Mouse (Mus musculus) embryonic fibroblast, embryonic 13.5 days (primary cell): ENCODE measurements at regions not wholly inside any gene's neighbourhood (a gene's known extent, or its start where the extent isn't known, plus 50 kb on each side); places are given as distances from the start of the nearest gene placed in this dataset.
A peak's percentile ranks its signal among the peaks of the same experiment; 100 is the strongest.

Experiments used
- H3K27ac ChIP-seq: 2 replicates; pipeline ENCODE4 v1.5.1; 2012; ENCODE audit warnings: low read length, control low read depth, inconsistent platforms; ENCODE audit not compliant: insufficient read depth
- H3K4me1 ChIP-seq: 2 replicates; pipeline ENCODE4 v1.6.1; 2011; ENCODE audit warnings: low read length; ENCODE audit not compliant: control insufficient read depth, insufficient read depth
- H3K4me3 ChIP-seq: 2 replicates; pipeline ENCODE4 v1.5.1; 2011; ENCODE audit warnings: mild to moderate bottlenecking, control low read depth, low read length; ENCODE audit not compliant: insufficient read depth
- CTCF ChIP-seq: IDR thresholded peaks from 2 replicates; pipeline ENCODE4 v1.5.1; 2011; ENCODE audit warnings: mild to moderate bottlenecking, control low read depth, low read length, moderate library complexity, borderline replicate concordance; ENCODE audit not compliant: insufficient read depth
- POLR2A ChIP-seq: IDR thresholded peaks from 2 replicates; pipeline ENCODE4 v1.6.1; 2011; ENCODE audit warnings: low read depth, mild to moderate bottlenecking, control low read depth, low read length, moderate library complexity

GRCm38 (mm10) chr16:95057596-95057995, 60.1 kb upstream of the Kcnj6 start:
- no peaks in the 10 kb centered on the region for H3K4me1 ChIP-seq
- TF ChIP-seq POLR2A (no peak), CTCF (no peak)
- no peak overlapping the region for H3K4me3 ChIP-seq
- no peak overlapping the region for H3K27ac ChIP-seq

- no peak overlapping the region for H3K27ac ChIP-seq
- TF ChIP-seq POLR2A (no peak), CTCF (no peak)
- no peak overlapping the region for H3K4me3 ChIP-seq
- H3K4me1 ChIP-seq: no peaks in the 10 kb centered on the region
Measured at GRCm38 (mm10) chr16:95064423-95064822, 66.9 kb upstream of the Kcnj6 start.

- TF ChIP-seq POLR2A (no peak), CTCF (no peak)
- Histone ChIP-seq H3K27ac (no peak overlapping the region), H3K4me3 (no peak overlapping the region), H3K4me1 (no peaks in the 10 kb centered on the region)
Measured at GRCm38 (mm10) chr16:95066687-95067086, 69.2 kb upstream of the Kcnj6 start.

- Histone ChIP-seq H3K4me3 (no peak overlapping the region), H3K4me1 (no peaks in the 10 kb centered on the region), H3K27ac (no peak overlapping the region)
- TF ChIP-seq POLR2A (no peak), CTCF (no peak)
Measured at GRCm38 (mm10) chr16:95092471-95093221, 95.1 kb upstream of the Kcnj6 start.

- Histone ChIP-seq H3K4me1 (no peaks in the 10 kb centered on the region), H3K4me3 (no peak overlapping the region), H3K27ac (no peak overlapping the region)
- TF ChIP-seq POLR2A (no peak), CTCF (peak; percentile 19; the same call in 1 of the 2 replicates)
Measured at GRCm38 (mm10) chr16:95093753-95094152, 96.3 kb upstream of the Kcnj6 start.

- TF ChIP-seq CTCF (no peak), POLR2A (no peak)
- no peak overlapping the region for H3K4me3 ChIP-seq
- H3K4me1 ChIP-seq: no peaks in the 10 kb centered on the region
- no peak overlapping the region for H3K27ac ChIP-seq
Measured at GRCm38 (mm10) chr16:95100954-95101353, 103.5 kb upstream of the Kcnj6 start.

- Histone ChIP-seq H3K27ac (no peak overlapping the region), H3K4me3 (no peak overlapping the region), H3K4me1 (no peaks in the 10 kb centered on the region)
- no peak for TF ChIP-seq POLR2A
- no peak for TF ChIP-seq CTCF
Measured at GRCm38 (mm10) chr16:95117531-95117930, 120.0 kb upstream of the Kcnj6 start.

- Histone ChIP-seq H3K4me1 (no peaks in the 10 kb centered on the region), H3K4me3 (no peak overlapping the region), H3K27ac (no peak overlapping the region)
- TF ChIP-seq CTCF: no peak
- TF ChIP-seq POLR2A: no peak
Measured at GRCm38 (mm10) chr16:95119293-95119692, 121.8 kb upstream of the Kcnj6 start.

GRCm38 (mm10) chr16:95122048-95122447, 124.5 kb upstream of the Kcnj6 start:
- Histone ChIP-seq H3K27ac (no peak overlapping the region), H3K4me3 (no peak overlapping the region), H3K4me1 (no peaks in the 10 kb centered on the region)
- no peak for TF ChIP-seq POLR2A
- no peak for TF ChIP-seq CTCF

- Histone ChIP-seq H3K4me3 (no peak overlapping the region), H3K27ac (no peak overlapping the region), H3K4me1 (no peaks in the 10 kb centered on the region)
- no peak for TF ChIP-seq CTCF
- no peak for TF ChIP-seq POLR2A
Measured at GRCm38 (mm10) chr16:95127616-95128015, 129.7 kb upstream of the Kcnj15 start.
